Mouse (Mus musculus): ENCODE measurements around the gene Kif2a. TPM values are rescaled to one million over a fixed set of nuclear protein-coding genes. Genes with fewer than 3 reads are reported as not detected.

Gene Kif2a
- polyA plus RNA-seq, 1 experiment from 2014 or later: 33.2 TPM

- no peak for ATAC-seq (ENCODE audit: insufficient read depth, low FRiP score, low TSS enrichment)
Measured at GRCm38 (mm10) chr13:107054496-107054895, 32.6 kb upstream of the Kif2a start.

GRCm38 (mm10) chr13:107051342-107051741, 29.4 kb upstream of the Kif2a start:
- no peaks in the 10 kb centered on the region for H3K27me3 ChIP-seq (ENCODE audit: control insufficient read depth, insufficient read depth, low read length)
- ATAC-seq (ENCODE audit: insufficient read depth, low FRiP score, low TSS enrichment): no peak
- no peak for DNase-seq (ENCODE audit: low spot score)
- no peaks in the 10 kb centered on the region for H3K9me3 ChIP-seq (ENCODE audit: control insufficient read depth, low read length)
- 84% methylated on average over 3 of the region's 3 CpGs for WGBS
- H3K36me3 ChIP-seq (ENCODE audit: control insufficient read depth, insufficient read depth, low read length): no peaks in the 10 kb centered on the region
- no peak overlapping the region for H3K4me2 ChIP-seq (ENCODE audit: low read depth)
- no peak overlapping the region for H3K4me3 ChIP-seq (ENCODE audit: low read depth, low read length)
- H3K9ac ChIP-seq (ENCODE audit: low read length): no peak overlapping the region
- H3K4me1 ChIP-seq (ENCODE audit: control insufficient read depth, insufficient read depth, low read length): no peaks in the 10 kb centered on the region
- H3K27ac ChIP-seq (ENCODE audit: low read depth, low read length): no peak overlapping the region

More at GRCm38 (mm10) chr13:107054496-107054895, 32.6 kb upstream of the Kif2a start:
- Histone ChIP-seq H3K9me3 (ENCODE audit: control insufficient read depth, low read length) (no peaks in the 10 kb centered on the region), H3K9ac (ENCODE audit: low read length) (no peak overlapping the region), H3K4me3 (ENCODE audit: low read depth, low read length) (no peak overlapping the region), H3K36me3 (ENCODE audit: control insufficient read depth, insufficient read depth, low read length) (no peaks in the 10 kb centered on the region), H3K27ac (ENCODE audit: low read depth, low read length) (no peak overlapping the region), H3K4me1 (ENCODE audit: control insufficient read depth, insufficient read depth, low read length) (no peaks in the 10 kb centered on the region), H3K4me2 (ENCODE audit: low read depth) (no peak overlapping the region), H3K27me3 (ENCODE audit: control insufficient read depth, insufficient read depth, low read length) (no peaks in the 10 kb centered on the region)
- no peak for DNase-seq (ENCODE audit: low spot score)
- WGBS: 79% methylated on average over 4 of the region's 4 CpGs

- Histone ChIP-seq H3K4me1 (ENCODE audit: control insufficient read depth, insufficient read depth, low read length) (no peaks in the 10 kb centered on the region), H3K9ac (ENCODE audit: low read length) (no peak overlapping the region), H3K27me3 (ENCODE audit: control insufficient read depth, insufficient read depth, low read length) (no peaks in the 10 kb centered on the region), H3K27ac (ENCODE audit: low read depth, low read length) (no peak overlapping the region), H3K4me3 (ENCODE audit: low read depth, low read length) (no peak overlapping the region), H3K4me2 (ENCODE audit: low read depth) (no peak overlapping the region), H3K36me3 (ENCODE audit: control insufficient read depth, insufficient read depth, low read length) (no peaks in the 10 kb centered on the region), H3K9me3 (ENCODE audit: control insufficient read depth, low read length) (no peaks in the 10 kb centered on the region)
- ATAC-seq (ENCODE audit: insufficient read depth, low FRiP score, low TSS enrichment) (no peak), DNase-seq (ENCODE audit: low spot score) (no peak)
- 27% methylated on average over 5 of the region's 5 CpGs for WGBS
Measured at GRCm38 (mm10) chr13:107044229-107044628, 22.3 kb upstream of the Kif2a start.

- ATAC-seq (ENCODE audit: insufficient read depth, low FRiP score, low TSS enrichment) (no peak), DNase-seq (ENCODE audit: low spot score) (no peak)
- H3K9me3 ChIP-seq (ENCODE audit: control insufficient read depth, low read length): no peaks in the 10 kb centered on the region
- H3K4me2 ChIP-seq (ENCODE audit: low read depth): no peak overlapping the region
- no peak overlapping the region for H3K9ac ChIP-seq (ENCODE audit: low read length)
- 96% methylated on average over 6 of the region's 6 CpGs for WGBS
- no peaks in the 10 kb centered on the region for H3K36me3 ChIP-seq (ENCODE audit: control insufficient read depth, insufficient read depth, low read length)
- H3K4me1 ChIP-seq (ENCODE audit: control insufficient read depth, insufficient read depth, low read length): no peaks in the 10 kb centered on the region
- H3K27ac ChIP-seq (ENCODE audit: low read depth, low read length): no peak overlapping the region
- H3K4me3 ChIP-seq (ENCODE audit: low read depth, low read length): no peak overlapping the region
- no peaks in the 10 kb centered on the region for H3K27me3 ChIP-seq (ENCODE audit: control insufficient read depth, insufficient read depth, low read length)
Measured at GRCm38 (mm10) chr13:107042551-107042950, 20.6 kb upstream of the Kif2a start.

GRCm38 (mm10) chr13:107039493-107039892, 17.6 kb upstream of the Kif2a start:
- WGBS: 92% methylated on average over 4 of the region's 4 CpGs

GRCm38 (mm10) chr13:107038346-107038745, 16.4 kb upstream of the Kif2a start:
- Histone ChIP-seq H3K9me3 (ENCODE audit: control insufficient read depth, low read length) (no peaks in the 10 kb centered on the region), H3K36me3 (ENCODE audit: control insufficient read depth, insufficient read depth, low read length) (no peaks in the 10 kb centered on the region), H3K9ac (ENCODE audit: low read length) (no peak overlapping the region), H3K4me2 (ENCODE audit: low read depth) (no peak overlapping the region), H3K27ac (ENCODE audit: low read depth, low read length) (no peak overlapping the region), H3K27me3 (ENCODE audit: control insufficient read depth, insufficient read depth, low read length) (no peaks in the 10 kb centered on the region), H3K4me3 (ENCODE audit: low read depth, low read length) (no peak overlapping the region), H3K4me1 (ENCODE audit: control insufficient read depth, insufficient read depth, low read length) (no peaks in the 10 kb centered on the region)
- ATAC-seq (ENCODE audit: insufficient read depth, low FRiP score, low TSS enrichment): no peak
- no peak for DNase-seq (ENCODE audit: low spot score)
- WGBS: 90% methylated on average over 2 of the region's 2 CpGs

More at GRCm38 (mm10) chr13:107039493-107039892, 17.6 kb upstream of the Kif2a start:
- H3K4me3 ChIP-seq (ENCODE audit: low read depth, low read length): no peak overlapping the region
- DNase-seq (ENCODE audit: low spot score): no peak
- H3K27ac ChIP-seq (ENCODE audit: low read depth, low read length): no peak overlapping the region
- no peaks in the 10 kb centered on the region for H3K27me3 ChIP-seq (ENCODE audit: control insufficient read depth, insufficient read depth, low read length)
- H3K9ac ChIP-seq (ENCODE audit: low read length): no peak overlapping the region
- no peaks in the 10 kb centered on the region for H3K4me1 ChIP-seq (ENCODE audit: control insufficient read depth, insufficient read depth, low read length)
- H3K4me2 ChIP-seq (ENCODE audit: low read depth): no peak overlapping the region
- no peaks in the 10 kb centered on the region for H3K36me3 ChIP-seq (ENCODE audit: control insufficient read depth, insufficient read depth, low read length)
- no peak for ATAC-seq (ENCODE audit: insufficient read depth, low FRiP score, low TSS enrichment)
- no peaks in the 10 kb centered on the region for H3K9me3 ChIP-seq (ENCODE audit: control insufficient read depth, low read length)

- H3K9ac ChIP-seq (ENCODE audit: low read length): no peak overlapping the region
- H3K27me3 ChIP-seq (ENCODE audit: control insufficient read depth, insufficient read depth, low read length): no peaks in the 10 kb centered on the region
- 75% methylated on average over 3 of the region's 3 CpGs for WGBS
- H3K27ac ChIP-seq (ENCODE audit: low read depth, low read length): no peak overlapping the region
- H3K9me3 ChIP-seq (ENCODE audit: control insufficient read depth, low read length): no peaks in the 10 kb centered on the region
- DNase-seq (ENCODE audit: low spot score) (no peak), ATAC-seq (ENCODE audit: insufficient read depth, low FRiP score, low TSS enrichment) (no peak)
- no peak overlapping the region for H3K4me3 ChIP-seq (ENCODE audit: low read depth, low read length)
- H3K36me3 ChIP-seq (ENCODE audit: control insufficient read depth, insufficient read depth, low read length): no peaks in the 10 kb centered on the region
- H3K4me1 ChIP-seq (ENCODE audit: control insufficient read depth, insufficient read depth, low read length): no peaks in the 10 kb centered on the region
- no peak overlapping the region for H3K4me2 ChIP-seq (ENCODE audit: low read depth)
Measured at GRCm38 (mm10) chr13:107035511-107036113, 13.7 kb upstream of the Kif2a start.

GRCm38 (mm10) chr13:107035078-107035477, 13.2 kb upstream of the Kif2a start:
- no peaks in the 10 kb centered on the region for H3K27me3 ChIP-seq (ENCODE audit: control insufficient read depth, insufficient read depth, low read length)
- WGBS: 91% methylated on average over 4 of the region's 4 CpGs
- H3K4me1 ChIP-seq (ENCODE audit: control insufficient read depth, insufficient read depth, low read length): no peaks in the 10 kb centered on the region
- H3K4me3 ChIP-seq (ENCODE audit: low read depth, low read length): no peak overlapping the region
- ATAC-seq (ENCODE audit: insufficient read depth, low FRiP score, low TSS enrichment): no peak
- no peak overlapping the region for H3K9ac ChIP-seq (ENCODE audit: low read length)
- no peak overlapping the region for H3K4me2 ChIP-seq (ENCODE audit: low read depth)
- no peak for DNase-seq (ENCODE audit: low spot score)
- no peak overlapping the region for H3K27ac ChIP-seq (ENCODE audit: low read depth, low read length)
- H3K36me3 ChIP-seq (ENCODE audit: control insufficient read depth, insufficient read depth, low read length): no peaks in the 10 kb centered on the region
- H3K9me3 ChIP-seq (ENCODE audit: control insufficient read depth, low read length): no peaks in the 10 kb centered on the region

- no peaks in the 10 kb centered on the region for H3K27me3 ChIP-seq (ENCODE audit: control insufficient read depth, insufficient read depth, low read length)
- 62% methylated on average over 1 of the region's 1 CpGs for WGBS
- no peak for ATAC-seq (ENCODE audit: insufficient read depth, low FRiP score, low TSS enrichment)
- no peak for DNase-seq (ENCODE audit: low spot score)
- no peak overlapping the region for H3K4me2 ChIP-seq (ENCODE audit: low read depth)
- no peak overlapping the region for H3K9ac ChIP-seq (ENCODE audit: low read length)
- no peaks in the 10 kb centered on the region for H3K36me3 ChIP-seq (ENCODE audit: control insufficient read depth, insufficient read depth, low read length)
- H3K9me3 ChIP-seq (ENCODE audit: control insufficient read depth, low read length): no peaks in the 10 kb centered on the region
- no peak overlapping the region for H3K27ac ChIP-seq (ENCODE audit: low read depth, low read length)
- H3K4me3 ChIP-seq (ENCODE audit: low read depth, low read length): no peak overlapping the region
- no peaks in the 10 kb centered on the region for H3K4me1 ChIP-seq (ENCODE audit: control insufficient read depth, insufficient read depth, low read length)
Measured at GRCm38 (mm10) chr13:107034028-107034920, 12.3 kb upstream of the Kif2a start.
